Mouse (Mus musculus): Measurements from ENCODE around the gene Senp6. TPM values are rescaled to one million over a fixed set of nuclear protein-coding genes. Genes with fewer than 3 reads are reported as not detected.

Senp6 gene
- polyA plus RNA-seq, 1 experiment from 2014 or later: 48.5 TPM

DNA sequence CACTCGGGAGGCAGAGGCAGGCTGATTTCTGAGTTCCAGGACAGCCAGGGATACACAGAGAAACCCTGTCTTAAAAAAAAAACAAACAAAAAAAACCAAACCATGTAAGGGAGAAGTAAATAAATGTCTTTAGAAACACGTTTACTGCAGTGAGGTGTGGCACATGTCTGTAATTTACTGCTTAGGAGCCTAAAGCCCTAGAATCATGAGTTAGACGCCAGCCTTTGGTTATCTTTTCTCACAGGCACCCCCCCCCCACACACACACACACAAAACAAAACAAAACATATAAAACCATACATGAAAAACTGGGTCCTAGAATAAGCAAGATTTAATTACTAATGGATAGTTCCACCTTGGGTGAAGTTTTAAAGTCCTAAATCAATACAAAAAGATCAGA is 29.6 kb downstream of the Senp6 start:
- Histone ChIP-seq H3K9me3 (ENCODE audit: control insufficient read depth, low read length) (no peaks in the 10 kb centered on the region), H3K4me3 (replicated peaks; ENCODE audit: low read length) (no peak overlapping the region), H3K4me2 (ENCODE audit: low read length) (no peak overlapping the region), H3K27ac (ENCODE audit: low read length) (no peak overlapping the region), H3K4me1 (replicated peaks; ENCODE audit: control insufficient read depth, insufficient read depth, low read length) (no peaks in the 10 kb centered on the region), H3K27me3 (replicated peaks; ENCODE audit: control insufficient read depth, insufficient read depth, low read length) (no peaks in the 10 kb centered on the region), H3K9ac (replicated peaks; ENCODE audit: low read depth, low read length) (no peak overlapping the region), H3K36me3 (ENCODE audit: control insufficient read depth, insufficient read depth) (no peaks in the 10 kb centered on the region)
- ATAC-seq: no peak
- WGBS: 91% methylated on average over 3 of the region's 3 CpGs

- 77% methylated on average over 10 of the region's 10 CpGs for WGBS
- Histone ChIP-seq H3K36me3 (ENCODE audit: control insufficient read depth, insufficient read depth) (peaks cover 15% of the 10 kb centered on the region), H3K4me2 (ENCODE audit: low read length) (no peak overlapping the region), H3K4me3 (replicated peaks; ENCODE audit: low read length) (no peak overlapping the region), H3K9ac (replicated peaks; ENCODE audit: low read depth, low read length) (no peak overlapping the region), H3K27ac (ENCODE audit: low read length) (no peak overlapping the region), H3K4me1 (replicated peaks; ENCODE audit: control insufficient read depth, insufficient read depth, low read length) (no peaks in the 10 kb centered on the region), H3K9me3 (ENCODE audit: control insufficient read depth, low read length) (no peaks in the 10 kb centered on the region), H3K27me3 (replicated peaks; ENCODE audit: control insufficient read depth, insufficient read depth, low read length) (no peaks in the 10 kb centered on the region)
- no peak for ATAC-seq
Observed at GRCm38 (mm10) chr9:80145992-80146587, 79.4 kb downstream of the Senp6 start.

DNA sequence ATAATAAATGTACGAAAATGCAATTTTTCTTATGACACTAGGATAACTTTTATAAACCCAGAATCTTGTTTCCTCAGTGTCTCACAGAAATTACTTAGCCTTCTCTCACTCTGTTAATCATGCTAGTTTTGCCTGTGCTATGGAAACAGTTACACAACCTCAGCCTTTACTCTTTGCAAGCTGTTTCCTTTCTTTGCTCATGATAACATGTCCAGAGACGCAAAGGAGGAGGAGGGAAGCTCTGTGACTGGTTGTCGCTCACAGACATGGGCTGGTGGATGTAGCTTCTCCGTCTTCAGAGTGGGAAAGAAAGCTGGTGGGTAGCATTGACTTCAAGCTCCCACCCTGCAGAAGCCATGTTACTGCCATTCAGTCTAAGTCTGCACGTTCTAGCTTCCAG is 82.9 kb downstream of the Senp6 start:
- no peak for ATAC-seq
- Histone ChIP-seq H3K4me1 (replicated peaks; ENCODE audit: control insufficient read depth, insufficient read depth, low read length) (no peaks in the 10 kb centered on the region), H3K36me3 (ENCODE audit: control insufficient read depth, insufficient read depth) (peaks cover 2% of the 10 kb centered on the region; the same call in 1 of the 2 replicates), H3K27me3 (replicated peaks; ENCODE audit: control insufficient read depth, insufficient read depth, low read length) (no peaks in the 10 kb centered on the region), H3K9me3 (ENCODE audit: control insufficient read depth, low read length) (no peaks in the 10 kb centered on the region), H3K4me3 (replicated peaks; ENCODE audit: low read length) (no peak overlapping the region), H3K4me2 (ENCODE audit: low read length) (no peak overlapping the region), H3K27ac (ENCODE audit: low read length) (no peak overlapping the region), H3K9ac (replicated peaks; ENCODE audit: low read depth, low read length) (no peak overlapping the region)
- 96% methylated on average over 5 of the region's 5 CpGs for WGBS

DNA sequence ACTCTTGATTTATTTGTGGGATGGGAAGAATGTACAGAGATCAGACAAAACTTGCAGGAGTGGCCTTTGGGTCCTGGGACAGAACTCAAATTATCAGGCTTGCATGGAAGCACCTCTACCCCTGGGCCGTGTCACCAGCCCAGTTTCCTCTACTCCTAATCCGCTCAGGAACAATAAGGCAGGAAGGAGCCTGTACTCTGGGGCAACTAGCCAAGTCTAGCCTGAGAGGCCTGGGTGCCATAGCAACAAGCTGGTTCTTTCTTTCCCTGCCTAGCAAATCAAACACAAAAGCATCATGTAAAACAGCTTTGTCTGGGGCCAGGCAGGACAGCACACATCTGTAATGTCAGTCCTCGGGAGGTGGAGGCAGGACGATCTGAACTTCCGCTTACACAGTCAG is 88.6 kb downstream of the Senp6 start:
- Histone ChIP-seq H3K36me3 (ENCODE audit: control insufficient read depth, insufficient read depth) (no peaks in the 10 kb centered on the region), H3K9ac (replicated peaks; ENCODE audit: low read depth, low read length) (no peak overlapping the region), H3K4me3 (replicated peaks; ENCODE audit: low read length) (no peak overlapping the region), H3K4me2 (ENCODE audit: low read length) (no peak overlapping the region), H3K27ac (ENCODE audit: low read length) (no peak overlapping the region), H3K9me3 (ENCODE audit: control insufficient read depth, low read length) (no peaks in the 10 kb centered on the region), H3K4me1 (replicated peaks; ENCODE audit: control insufficient read depth, insufficient read depth, low read length) (peaks cover 3% of the 10 kb centered on the region; the same call in 1 of the 2 replicates), H3K27me3 (replicated peaks; ENCODE audit: control insufficient read depth, insufficient read depth, low read length) (no peaks in the 10 kb centered on the region)
- peak; percentile 83 for ATAC-seq
- 13% methylated on average over 5 of the region's 5 CpGs for WGBS

- peaks cover 3% of the 10 kb centered on the region for H3K4me1 ChIP-seq (replicated peaks; ENCODE audit: control insufficient read depth, insufficient read depth, low read length)
- H3K27ac ChIP-seq (ENCODE audit: low read length): no peak overlapping the region
- no peaks in the 10 kb centered on the region for H3K9me3 ChIP-seq (ENCODE audit: control insufficient read depth, low read length)
- H3K9ac ChIP-seq (replicated peaks; ENCODE audit: low read depth, low read length): no peak overlapping the region
- H3K4me2 ChIP-seq (ENCODE audit: low read length): no peak overlapping the region
- 89% methylated on average over 5 of the region's 5 CpGs for WGBS
- ATAC-seq: no peak
- no peaks in the 10 kb centered on the region for H3K36me3 ChIP-seq (ENCODE audit: control insufficient read depth, insufficient read depth)
- H3K4me3 ChIP-seq (replicated peaks; ENCODE audit: low read length): no peak overlapping the region
- H3K27me3 ChIP-seq (replicated peaks; ENCODE audit: control insufficient read depth, insufficient read depth, low read length): no peaks in the 10 kb centered on the region
Observed at GRCm38 (mm10) chr9:80156780-80157179, 90.1 kb downstream of the Senp6 start.

DNA sequence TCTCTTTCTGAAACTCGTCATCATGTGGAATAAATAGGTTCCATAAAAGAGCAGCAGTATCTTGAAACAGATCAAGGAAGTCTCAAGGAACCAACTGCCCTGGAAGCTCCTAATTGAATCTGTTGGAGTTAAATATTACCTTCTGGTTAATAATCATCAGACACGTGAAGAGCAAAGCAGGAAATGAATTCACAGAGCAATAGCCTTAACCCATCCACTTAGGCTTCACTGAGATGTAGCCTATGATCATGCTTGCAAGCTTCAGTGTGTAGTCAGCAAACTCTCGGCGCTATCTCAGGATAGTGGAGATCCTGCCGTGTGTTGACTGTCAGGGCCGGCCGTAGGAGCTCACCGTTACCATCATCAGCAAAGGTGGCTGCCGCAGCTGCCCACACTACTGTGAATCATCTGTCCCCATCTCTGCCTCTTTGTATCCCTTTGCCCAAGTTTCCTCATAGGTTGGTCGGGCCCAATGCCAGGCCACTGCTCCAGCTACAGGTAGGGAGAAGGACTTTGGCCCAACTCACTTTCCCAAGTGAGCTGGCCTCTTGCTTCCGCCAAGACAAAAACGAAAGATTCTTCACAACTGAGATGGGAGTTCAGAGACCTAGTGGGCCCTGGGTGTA is 91.2 kb downstream of the Senp6 start:
- Histone ChIP-seq H3K9me3 (ENCODE audit: control insufficient read depth, low read length) (no peaks in the 10 kb centered on the region), H3K27me3 (replicated peaks; ENCODE audit: control insufficient read depth, insufficient read depth, low read length) (no peaks in the 10 kb centered on the region), H3K4me1 (replicated peaks; ENCODE audit: control insufficient read depth, insufficient read depth, low read length) (peaks cover 3% of the 10 kb centered on the region), H3K4me2 (ENCODE audit: low read length) (no peak overlapping the region), H3K9ac (replicated peaks; ENCODE audit: low read depth, low read length) (no peak overlapping the region), H3K36me3 (ENCODE audit: control insufficient read depth, insufficient read depth) (no peaks in the 10 kb centered on the region), H3K4me3 (replicated peaks; ENCODE audit: low read length) (no peak overlapping the region), H3K27ac (ENCODE audit: low read length) (no peak overlapping the region)
- ATAC-seq: no peak
- 91% methylated on average over 12 of the region's 12 CpGs for WGBS

DNA sequence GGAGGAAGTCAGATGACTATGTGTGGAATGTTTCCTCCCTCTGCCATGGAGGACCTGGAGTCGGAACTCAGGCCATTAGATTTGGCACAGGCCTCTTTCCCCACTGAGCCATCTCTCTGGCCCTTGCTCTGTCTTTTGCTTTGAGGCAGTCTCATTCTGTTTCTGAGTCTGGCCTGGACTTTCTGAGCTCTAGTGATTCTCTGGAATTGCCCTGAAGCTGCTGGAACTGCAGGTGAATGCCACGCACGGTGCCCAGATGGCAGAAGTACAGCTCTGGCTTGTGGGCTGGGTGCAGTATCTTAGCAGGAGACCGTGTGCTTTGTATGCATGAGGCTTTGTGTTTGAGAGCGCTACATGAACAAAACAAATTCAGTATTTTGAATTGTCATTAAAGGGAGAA is 92.2 kb downstream of the Senp6 start:
- WGBS: 61% methylated on average over 5 of the region's 5 CpGs
- Histone ChIP-seq H3K36me3 (ENCODE audit: control insufficient read depth, insufficient read depth) (no peaks in the 10 kb centered on the region), H3K4me2 (ENCODE audit: low read length) (no peak overlapping the region), H3K9me3 (ENCODE audit: control insufficient read depth, low read length) (no peaks in the 10 kb centered on the region), H3K27ac (ENCODE audit: low read length) (no peak overlapping the region), H3K4me3 (replicated peaks; ENCODE audit: low read length) (no peak overlapping the region), H3K4me1 (replicated peaks; ENCODE audit: control insufficient read depth, insufficient read depth, low read length) (peaks cover 3% of the 10 kb centered on the region), H3K9ac (replicated peaks; ENCODE audit: low read depth, low read length) (no peak overlapping the region), H3K27me3 (replicated peaks; ENCODE audit: control insufficient read depth, insufficient read depth, low read length) (no peaks in the 10 kb centered on the region)
- no peak for ATAC-seq

DNA sequence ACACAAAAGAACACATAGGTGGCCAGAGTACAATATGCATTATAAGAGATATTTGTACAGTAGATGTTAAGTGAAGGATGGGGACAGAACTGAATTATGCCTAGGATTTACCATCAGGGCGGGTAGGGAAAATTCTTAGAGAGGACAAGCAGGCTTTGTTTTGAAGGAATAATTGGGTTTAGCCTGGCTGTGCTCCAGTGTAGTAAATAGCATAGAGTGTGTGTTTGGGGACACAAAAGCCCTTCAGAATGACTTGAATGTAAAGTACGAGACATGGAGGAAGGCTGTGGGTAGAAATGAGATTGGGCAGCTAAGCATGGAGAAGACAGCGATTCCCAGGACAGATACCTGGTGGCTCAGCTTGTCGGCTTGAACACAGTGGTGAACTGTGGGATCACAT is 94.7 kb downstream of the Senp6 start:
- H3K27me3 ChIP-seq (replicated peaks; ENCODE audit: control insufficient read depth, insufficient read depth, low read length): no peaks in the 10 kb centered on the region
- peaks cover 5% of the 10 kb centered on the region; the same call in 1 of the 2 replicates for H3K4me1 ChIP-seq (replicated peaks; ENCODE audit: control insufficient read depth, insufficient read depth, low read length)
- 31% methylated on average over 4 of the region's 4 CpGs for WGBS
- no peak overlapping the region for H3K27ac ChIP-seq (ENCODE audit: low read length)
- no peak overlapping the region for H3K4me2 ChIP-seq (ENCODE audit: low read length)
- no peak overlapping the region for H3K9ac ChIP-seq (replicated peaks; ENCODE audit: low read depth, low read length)
- H3K9me3 ChIP-seq (ENCODE audit: control insufficient read depth, low read length): no peaks in the 10 kb centered on the region
- H3K4me3 ChIP-seq (replicated peaks; ENCODE audit: low read length): no peak overlapping the region
- no peaks in the 10 kb centered on the region for H3K36me3 ChIP-seq (ENCODE audit: control insufficient read depth, insufficient read depth)
- ATAC-seq: no peak

GRCm38 (mm10) chr9:80163126-80163723 is 96.5 kb downstream of the Senp6 start:
- Histone ChIP-seq H3K27ac (ENCODE audit: low read length) (no peak overlapping the region), H3K9me3 (ENCODE audit: control insufficient read depth, low read length) (no peaks in the 10 kb centered on the region), H3K9ac (replicated peaks; ENCODE audit: low read depth, low read length) (no peak overlapping the region), H3K4me3 (replicated peaks; ENCODE audit: low read length) (no peak overlapping the region), H3K36me3 (ENCODE audit: control insufficient read depth, insufficient read depth) (no peaks in the 10 kb centered on the region), H3K27me3 (replicated peaks; ENCODE audit: control insufficient read depth, insufficient read depth, low read length) (no peaks in the 10 kb centered on the region), H3K4me2 (ENCODE audit: low read length) (no peak overlapping the region), H3K4me1 (replicated peaks; ENCODE audit: control insufficient read depth, insufficient read depth, low read length) (peaks cover 5% of the 10 kb centered on the region; the same call in 1 of the 2 replicates)
- no peak for ATAC-seq
- WGBS: 83% methylated on average over 4 of the region's 4 CpGs
